Mouse (Mus musculus): ENCODE data around the gene Nup50.
"Not testable (repeated sequence)": the region's sequence is repeated elsewhere in the genome, so short reads cannot be mapped to it uniquely, and the experiment has no call there.

The Nup50 gene

DNA sequence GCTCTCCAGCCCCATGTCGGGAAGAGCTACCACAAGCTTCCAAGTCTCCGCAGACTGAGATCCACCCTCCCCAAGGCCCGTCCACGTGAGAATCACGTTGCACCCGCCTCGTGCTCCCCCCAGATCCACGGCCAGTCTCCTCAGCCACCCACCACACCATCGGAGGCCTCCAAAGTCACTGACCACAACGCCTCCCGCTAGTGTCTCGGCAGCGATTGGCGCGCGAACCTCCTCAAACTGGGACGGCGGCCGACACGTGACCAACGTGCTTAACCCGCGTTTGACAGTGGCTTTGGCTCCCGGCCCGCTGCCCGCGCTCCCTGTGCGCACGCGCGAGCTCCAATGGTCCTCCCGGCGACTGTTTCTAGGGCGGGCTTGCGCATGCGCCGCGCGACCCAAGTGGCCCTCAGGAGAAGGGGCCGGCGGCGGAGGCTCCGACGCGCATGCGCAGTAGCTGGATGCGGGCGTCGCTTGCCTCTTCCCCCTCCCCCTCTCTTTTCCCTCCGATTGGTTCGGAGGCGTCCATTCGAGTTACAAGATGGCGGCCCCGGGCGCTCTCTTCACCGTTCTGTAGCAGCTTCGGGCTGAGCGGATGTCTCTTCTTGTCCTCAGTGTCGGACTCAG is at the start of gene Nup50:
Nup50 (plus strand) TSS at position 528 of the 624 bp plus-strand sequence.
- peak; percentile 100 for DNase-seq

- DNase-seq, result no peak
Measured at GRCm38 (mm10) chr15:84873867-84874266, 49.3 kb upstream of the Nup50 start.

DNA sequence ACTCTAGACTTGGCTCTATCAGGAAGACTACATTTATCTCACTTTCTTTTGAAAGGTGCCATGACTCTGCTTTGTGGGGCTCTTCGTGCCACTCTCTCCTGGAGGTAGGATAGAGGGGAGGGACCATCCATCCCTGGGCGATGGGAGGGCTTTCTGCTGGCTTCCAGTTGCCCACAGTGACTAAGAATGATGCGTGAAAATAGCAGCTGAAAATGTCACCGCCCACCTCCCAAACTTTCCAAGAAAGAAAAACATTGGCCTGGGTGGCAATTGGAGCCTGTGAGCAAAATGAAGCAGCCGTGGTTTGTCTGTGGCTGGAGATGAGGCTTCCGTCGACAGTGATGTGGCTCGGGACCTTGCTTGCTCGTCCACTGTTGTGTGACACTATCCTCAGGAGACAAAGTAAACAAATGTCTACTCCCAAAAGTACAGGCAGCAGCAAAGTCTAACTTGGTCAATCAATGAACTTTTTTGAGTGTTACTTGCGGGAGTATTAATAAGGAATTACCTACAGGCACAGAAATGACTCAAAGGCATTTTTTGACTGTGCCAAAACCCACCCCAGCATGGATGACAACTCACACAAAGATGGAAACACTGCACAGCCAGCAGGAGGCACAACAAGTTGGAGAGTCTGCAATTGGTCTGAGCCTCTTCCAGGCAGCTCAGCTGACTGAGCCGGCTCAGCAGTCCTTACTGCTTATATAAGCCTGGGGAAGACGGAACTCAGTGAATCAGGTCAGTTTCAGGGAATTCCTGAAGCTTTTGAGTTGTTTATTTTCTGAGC is 46.0 kb upstream of the Nup50 start:
- DNase-seq, result no peak

- DNase-seq, result no peak
Measured at GRCm38 (mm10) chr15:84888066-84888465, 35.1 kb upstream of the Nup50 start.

DNA sequence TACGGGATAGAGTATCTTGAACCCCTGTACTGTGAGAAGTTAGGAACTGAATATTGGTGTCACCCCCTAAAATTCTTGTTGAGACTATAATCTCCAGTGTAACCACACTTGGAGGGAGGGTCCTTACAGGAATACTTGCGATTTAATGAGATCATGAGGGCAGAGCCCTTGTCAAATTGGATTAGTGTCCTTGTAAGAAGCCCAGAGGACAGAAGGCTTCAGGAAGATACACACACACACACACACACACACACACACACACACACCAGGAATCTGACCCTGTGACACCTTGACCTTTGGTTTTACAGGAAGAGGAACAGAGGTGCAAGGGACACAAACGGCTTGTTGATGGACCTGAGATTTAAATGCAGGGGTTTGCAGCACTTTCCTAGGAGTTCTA is 32.0 kb upstream of the Nup50 start:
- no peak for DNase-seq

DNA sequence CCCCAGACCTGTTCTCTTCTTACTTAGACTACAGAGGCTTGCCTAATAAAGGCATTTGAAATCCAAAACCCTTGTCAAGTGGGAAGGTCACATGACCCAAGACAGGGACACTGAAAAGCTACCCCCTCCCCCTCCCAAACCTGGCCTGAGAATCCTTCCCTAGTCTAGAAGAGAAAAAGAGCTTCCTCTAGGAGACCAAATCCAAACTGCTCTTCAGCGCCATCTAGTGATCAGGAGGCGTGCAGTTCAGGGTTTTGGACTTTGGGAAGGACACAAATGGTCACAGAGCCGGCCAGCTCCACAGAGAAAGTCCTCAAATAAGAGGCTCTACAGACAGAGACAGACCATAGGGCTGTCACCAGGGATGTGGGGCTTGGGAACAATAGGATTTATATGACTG is 31.6 kb upstream of the Nup50 start:
- DNase-seq, result peak; percentile 62

DNA sequence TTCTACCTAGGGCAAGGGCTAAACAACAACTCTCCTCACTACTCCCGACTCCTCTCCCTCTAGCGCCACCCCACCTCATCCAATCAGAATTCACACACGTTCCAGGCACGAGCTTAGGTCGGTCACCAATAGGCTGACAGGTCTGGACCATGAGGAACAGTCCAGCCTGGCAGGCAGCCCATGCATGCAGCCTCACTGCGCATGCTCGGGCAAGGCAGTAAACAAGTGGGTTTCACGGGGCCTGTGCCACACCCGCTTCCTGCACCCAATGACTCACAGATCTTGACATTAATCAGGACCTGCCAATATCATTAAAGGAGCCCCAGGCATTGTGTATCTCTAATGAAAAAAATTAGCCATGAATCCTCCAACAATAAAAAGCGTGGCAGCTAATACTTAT is 27.0 kb upstream of the Nup50 start:
- DNase-seq, result not testable (repeated sequence)

GRCm38 (mm10) chr15:84896664-84897063 is 26.5 kb upstream of the Nup50 start:
- DNase-seq, result no peak

GRCm38 (mm10) chr15:84898077-84898476 is 25.1 kb upstream of the Nup50 start:
- DNase-seq, result no peak

- DNase-seq, result no peak
Measured at GRCm38 (mm10) chr15:84903843-84904385, 19.3 kb upstream of the Nup50 start.

GRCm38 (mm10) chr15:84913201-84913600 is 10.0 kb upstream of the Nup50 start:
- DNase-seq, result no peak

- DNase-seq, result no peak
Measured at GRCm38 (mm10) chr15:84919938-84920337, 3.3 kb upstream of the Nup50 start, which contains the start of gene Gm29666. TSS of gene Gm29666 (minus strand) at chr15:84920038.

- DNase-seq, result no peak
Measured at GRCm38 (mm10) chr15:84923508-84924181, 434 bp downstream of the Nup50 start.

GRCm38 (mm10) chr15:84924781-84925315 is 1.6 kb downstream of the Nup50 start:
- no peak for DNase-seq

- DNase-seq, result no peak
Measured at GRCm38 (mm10) chr15:84925495-84926018, 2.3 kb downstream of the Nup50 start.

DNA sequence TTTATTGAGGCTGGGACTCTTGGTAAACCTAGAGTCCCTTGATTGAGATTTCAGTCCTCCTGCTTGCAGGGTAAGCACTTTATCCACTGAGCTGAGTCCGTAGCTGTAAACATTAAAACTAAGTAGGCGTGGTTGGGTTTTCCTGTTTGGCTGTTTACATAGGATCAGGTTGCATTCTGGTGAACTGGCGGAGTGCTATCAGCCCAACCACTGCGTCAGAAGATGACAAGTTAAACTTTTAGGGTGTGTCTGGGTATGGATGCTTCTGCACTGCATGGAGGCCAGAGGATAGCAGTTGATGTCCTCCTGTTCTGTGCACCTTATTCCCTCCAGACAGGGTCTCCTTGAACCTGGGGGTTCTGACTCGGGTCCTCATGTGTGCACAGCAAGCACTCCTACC is 9.1 kb downstream of the Nup50 start:
- DNase-seq, result no peak

DNA sequence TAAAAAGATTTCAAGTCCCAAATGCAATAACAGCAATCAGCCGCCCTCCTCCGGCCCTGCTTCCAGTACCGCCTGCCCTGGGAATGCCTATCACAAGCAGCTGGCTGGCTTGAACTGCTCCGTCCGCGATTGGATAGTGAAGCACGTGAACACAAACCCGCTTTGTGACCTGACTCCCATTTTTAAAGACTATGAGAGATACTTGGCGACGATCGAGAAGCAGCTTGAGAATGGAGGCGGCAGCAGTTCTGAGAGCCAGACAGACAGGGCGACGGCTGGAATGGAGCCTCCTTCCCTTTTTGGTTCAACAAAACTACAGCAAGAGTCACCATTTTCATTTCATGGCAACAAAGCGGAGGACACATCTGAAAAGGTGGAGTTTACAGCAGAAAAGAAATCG is 11.7 kb downstream of the Nup50 start:
- no peak for DNase-seq

GRCm38 (mm10) chr15:84940102-84940501 is 16.9 kb downstream of the Nup50 start:
- no peak for DNase-seq

- DNase-seq, result no peak
Measured at GRCm38 (mm10) chr15:84942647-84943285, 19.6 kb downstream of the Nup50 start.

GRCm38 (mm10) chr15:84944319-84944718 is 21.1 kb downstream of the Nup50 start:
- no peak for DNase-seq

DNA sequence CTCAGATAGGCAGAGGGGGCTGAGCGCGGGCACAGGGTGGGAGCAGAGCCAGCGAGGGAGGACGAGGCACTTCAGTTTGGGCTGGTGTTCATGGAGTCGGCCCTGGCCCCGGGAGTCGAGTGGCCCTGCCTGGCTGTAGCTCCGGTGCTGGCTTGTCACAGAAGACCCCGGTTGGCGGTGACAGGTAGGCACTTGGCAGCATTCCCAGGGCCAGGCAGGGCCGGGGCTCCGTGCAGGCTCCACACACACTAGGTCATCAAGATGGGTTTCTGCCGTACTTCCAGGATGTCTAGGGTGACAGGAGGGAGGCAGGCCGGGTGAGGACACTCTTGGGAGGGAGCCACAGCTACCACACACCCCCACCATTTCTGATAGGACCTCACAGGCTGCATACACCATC is 25.8 kb downstream of the Nup50 start:
- no peak for DNase-seq

GRCm38 (mm10) chr15:84950053-84950452 is 26.8 kb downstream of the Nup50 start:
- no peak for DNase-seq

GRCm38 (mm10) chr15:84953259-84953658 is 30.0 kb downstream of the Nup50 start:
- DNase-seq, result no peak
